Mouse (Mus musculus): ENCODE measurements around the gene Fgfr2.

DNA sequence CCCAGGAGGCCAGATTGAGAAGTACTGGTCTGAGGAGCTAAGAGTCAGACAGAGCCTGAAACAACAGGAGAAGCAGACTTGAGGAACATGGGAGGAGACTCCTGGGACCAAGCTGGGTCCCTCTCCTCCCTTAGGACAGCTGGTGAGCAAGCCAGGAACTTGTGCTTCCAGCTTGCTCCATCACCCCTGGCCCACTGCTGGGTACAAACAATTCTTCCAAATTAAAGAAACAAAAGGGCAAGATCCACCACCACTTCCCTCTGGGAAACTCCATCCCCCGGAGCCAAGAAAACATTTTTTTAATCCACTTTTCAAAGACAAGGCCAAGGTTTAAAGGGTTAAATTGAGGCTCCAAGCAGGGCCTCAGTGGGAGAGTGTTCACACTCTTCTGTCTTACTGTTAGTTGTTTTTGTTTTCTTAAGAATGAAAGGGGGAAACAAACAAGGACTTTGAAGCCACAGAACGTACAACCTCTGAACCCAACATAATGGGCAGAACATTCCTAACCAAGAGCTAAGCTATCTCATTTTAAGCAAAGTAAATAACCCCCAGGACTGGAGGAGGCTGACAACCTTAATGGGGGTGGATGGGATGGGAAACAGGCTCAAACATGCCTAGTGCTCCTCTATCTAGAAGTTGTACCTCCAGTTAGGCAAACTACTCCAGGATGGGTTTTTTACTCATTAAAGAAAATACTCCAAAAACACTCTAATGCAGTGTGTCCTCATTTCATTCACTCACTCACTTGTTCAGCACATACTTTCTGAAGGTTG, 849.2 kb downstream of the Fgfr2 start:
- TF ChIP-seq USF1 (IDR thresholded peaks at IDR 0.05; ENCODE audit: low read depth) (no peak), MYOD1 (IDR thresholded peaks at IDR 0.05; ENCODE audit: control insufficient read depth, insufficient read length, low read depth) (no peak)
